Mouse (Mus musculus): ENCODE results near the gene Kitl.

The Kitl gene

DNA sequence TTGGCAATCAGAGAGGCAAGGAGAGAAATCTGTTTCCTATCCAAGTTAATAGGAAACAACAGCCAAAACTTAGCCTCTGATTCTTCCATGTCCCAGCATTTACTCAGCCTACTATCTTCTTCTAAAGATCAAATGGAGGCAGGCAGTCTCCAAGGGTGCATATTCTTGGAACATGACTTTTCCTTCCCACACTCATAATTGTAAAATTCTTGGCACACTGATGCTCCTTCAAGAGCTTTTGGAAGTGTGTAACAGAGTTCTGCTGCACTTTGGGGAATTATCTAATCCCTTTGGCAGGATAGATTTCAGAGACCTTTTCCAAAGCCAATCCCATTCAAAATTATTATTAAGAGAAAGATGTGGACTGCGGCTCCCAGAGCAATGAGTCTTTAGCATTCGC lies 100.1 kb downstream of the Kitl start:
- DNase-seq (ENCODE audit: low spot score in 2 of 2), result no peak

DNA sequence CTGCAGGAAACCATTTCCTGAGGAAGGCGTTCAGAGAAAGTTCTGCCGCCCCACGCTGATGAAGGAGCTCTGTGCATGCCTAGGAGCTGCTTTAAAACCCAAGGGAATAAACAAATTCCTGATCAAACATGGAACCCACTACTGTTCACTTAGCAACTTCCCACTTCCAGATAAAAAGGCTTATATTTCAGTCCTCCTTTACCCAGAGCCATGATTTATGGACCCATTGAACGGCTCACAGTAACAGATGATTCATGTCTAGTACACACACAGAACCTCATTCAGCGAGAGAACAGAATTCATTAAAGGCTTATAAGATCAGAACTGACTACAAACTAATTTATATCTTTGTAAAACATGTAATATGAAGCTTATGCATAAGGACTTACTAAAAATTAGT lies 109.0 kb downstream of the Kitl start:
- no peak for DNase-seq (ENCODE audit: low spot score in 2 of 2)

DNA sequence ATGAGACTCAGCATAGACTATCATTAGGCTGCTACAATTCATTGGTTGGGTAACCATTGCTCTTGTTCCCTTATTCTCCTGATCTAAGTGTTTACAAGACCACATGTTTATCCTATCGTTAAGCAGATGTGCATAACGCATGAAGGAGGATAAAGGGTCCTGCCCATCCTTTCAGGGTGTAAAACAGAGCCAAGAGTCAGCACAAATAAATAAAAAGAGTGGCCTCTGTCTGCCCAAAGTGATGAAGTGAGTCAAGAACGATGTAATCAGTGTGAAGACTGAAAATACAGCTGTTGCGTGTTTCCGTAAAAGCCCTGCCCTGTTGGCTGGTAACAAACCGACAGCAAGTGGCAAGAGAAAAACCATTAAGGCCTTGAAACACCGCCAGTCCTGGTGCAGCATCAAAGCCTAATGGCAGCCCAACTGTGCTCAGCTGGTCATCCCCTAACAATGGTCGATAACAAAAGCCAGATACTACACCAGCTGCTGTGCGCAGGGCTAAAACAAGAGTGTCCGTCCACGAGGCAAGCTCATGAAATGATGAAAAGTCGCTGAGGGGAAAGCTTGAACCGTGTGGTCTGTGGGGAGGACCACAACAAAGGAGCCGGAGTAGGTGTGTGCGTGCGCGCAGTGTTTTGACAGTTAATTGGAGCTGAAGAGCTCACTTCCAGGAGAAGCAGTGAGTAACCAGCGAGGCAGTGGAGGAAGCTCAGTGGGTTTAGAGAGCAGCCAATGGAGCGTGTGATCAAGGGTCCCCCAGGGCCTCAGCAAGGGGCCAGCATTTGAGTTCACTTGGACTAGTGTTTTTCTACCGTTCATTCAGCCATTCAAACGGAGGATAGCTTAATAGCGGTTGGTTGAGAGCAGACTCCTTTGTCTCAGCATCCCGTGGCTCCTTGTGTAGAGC lies 112.7 kb downstream of the Kitl start:
- no peak for DNase-seq (ENCODE audit: low spot score in 2 of 2)

DNA sequence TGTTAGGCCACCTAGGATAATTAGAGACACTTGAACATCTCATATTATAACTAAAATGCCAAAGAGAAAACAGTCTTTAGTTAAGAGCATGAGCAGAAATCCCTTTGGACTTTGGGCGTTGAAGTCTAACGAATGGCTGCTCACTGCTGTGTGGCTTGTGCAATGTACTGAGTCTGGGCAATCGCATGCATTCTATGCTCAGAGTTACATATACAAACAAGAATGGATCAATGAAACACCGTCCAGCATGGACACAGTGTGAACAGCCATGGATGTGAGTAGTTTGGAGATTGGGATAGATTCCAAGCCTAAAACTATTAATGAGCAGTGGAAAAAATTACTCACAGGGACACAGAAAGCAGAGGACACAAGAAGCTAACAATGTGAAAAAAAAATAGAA lies 116.2 kb downstream of the Kitl start:
- no peak for DNase-seq (ENCODE audit: low spot score in 2 of 2)

DNA sequence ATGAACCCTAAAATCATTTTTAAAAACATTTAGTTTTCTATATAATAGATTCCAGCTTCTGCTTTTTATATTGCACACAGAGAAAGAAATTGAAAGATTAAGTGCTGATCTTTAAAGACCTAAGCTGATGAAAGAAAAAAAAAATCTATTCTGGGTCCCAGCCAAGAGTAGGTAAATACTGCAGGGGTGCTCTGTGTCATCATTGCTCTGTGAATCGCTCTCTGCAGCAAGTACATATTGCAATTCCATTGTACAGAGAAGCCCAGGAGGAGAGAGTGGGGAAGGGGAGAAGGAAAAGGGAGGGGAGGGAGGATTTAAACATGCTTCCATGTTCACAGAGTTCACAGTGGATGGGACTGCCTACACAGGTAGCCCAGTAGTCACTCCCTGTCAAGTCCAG lies 116.9 kb downstream of the Kitl start:
- DNase-seq (ENCODE audit: low spot score in 2 of 2), result no peak

DNA sequence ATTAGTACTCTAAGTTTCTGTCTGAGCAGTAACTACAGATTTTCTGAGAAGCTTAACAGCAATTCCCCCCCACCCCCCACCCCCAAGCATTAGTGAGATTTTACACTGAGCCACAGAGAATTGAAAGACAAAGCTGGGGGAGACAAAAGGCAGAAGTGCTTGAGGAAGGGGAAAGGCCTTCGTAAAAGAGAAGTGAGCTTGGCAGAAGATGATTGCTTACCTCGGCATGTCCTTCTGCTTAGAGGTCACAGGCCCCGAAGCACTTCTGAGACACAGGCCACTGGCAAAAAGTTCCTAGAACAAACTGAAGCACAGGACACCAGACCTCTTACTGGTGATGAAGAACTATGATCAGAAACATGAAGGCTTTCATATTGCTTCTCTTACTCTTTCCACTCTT lies 123.1 kb downstream of the Kitl start:
- DNase-seq (ENCODE audit: low spot score in 2 of 2), result no peak

DNA sequence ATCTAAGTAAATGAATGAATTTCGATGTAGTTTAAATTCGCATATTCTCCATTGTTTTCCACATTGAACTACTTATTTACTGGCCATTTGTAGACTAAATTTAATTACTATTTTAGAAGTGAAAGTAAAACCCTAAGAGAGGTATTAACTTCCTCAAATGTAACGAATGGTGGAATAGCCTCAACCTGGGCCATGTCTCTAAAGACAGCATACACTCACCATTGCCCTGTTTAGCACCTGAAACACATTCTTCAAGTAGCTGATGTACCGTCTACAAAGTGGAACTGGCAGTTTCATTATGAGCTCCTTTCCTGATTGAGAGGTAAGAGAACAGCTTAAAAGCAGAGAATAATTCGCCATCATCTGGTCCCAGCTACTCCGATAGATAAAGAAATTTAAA lies 132.7 kb downstream of the Kitl start:
- DNase-seq (ENCODE audit: low spot score in 2 of 2), result no peak

Data from frontal cortex, postnatal 25 days (tissue).